ENCODE assay signal across 8 mouse cellular contexts in genomic region chr9:54830624-54831023, GRCm38 (mm10). TPM values are rescaled to one million over a fixed set of nuclear protein-coding genes. Genes with fewer than 3 reads are reported as not detected.
A peak's percentile ranks its signal among the peaks of the same experiment; 100 is the strongest.
DNase-seq lines count a peak whose midpoint lies in the region; ATAC-seq and TF ChIP-seq lines count a peak whose summit lies in the region.

No protein-coding gene starts in this region.

- no peaks in the 10 kb centered on the region for H3K36me3 ChIP-seq in hindbrain, embryonic 16.5 days (ENCODE audit: control insufficient read depth, insufficient read depth, low read length)

- no peak overlapping the region for H3K9ac ChIP-seq in hindbrain, embryonic 16.5 days (ENCODE audit: low read depth, low read length)

- H3K4me3 ChIP-seq in lung, adult 2 months (replicated peaks; ENCODE audit: extremely low read depth, low read depth, low read length) = no peak overlapping the region
- no peak overlapping the region for H3K4me3 ChIP-seq in hindbrain, embryonic 16.5 days (ENCODE audit: low read length)

- peak; percentile 71 for TF ChIP-seq CTCF in lung, adult 2 months (IDR thresholded peaks at IDR 0.05; ENCODE audit: insufficient read depth, low read length)

- peak; percentile 14 for DNase-seq in lung, adult 2 months
- no peak for DNase-seq in lung, postnatal 25 days (ENCODE audit: low spot score)
- DNase-seq in MN1 (ENCODE audit: low spot score) = peak; percentile 47
- peak; percentile 14 for DNase-seq in c-Kit-positive CD71-positive TER-119-positive erythroid progenitor cells, embryonic 14.5 days (ENCODE audit: low spot score)
- DNase-seq in left cerebral cortex, postnatal 4 days = peak; percentile 40
- DNase-seq in right cerebral cortex, postnatal 25 days = peak; percentile 16
- no peak for DNase-seq in urinary bladder, postnatal 4 days (ENCODE audit: low spot score in 2 of 2)

- intact Hi-C loops in left cerebral cortex, postnatal 4 days (cut with DNase I) = loop anchor here (5.0 kb wide), 2 partner anchors 67 to 282 kb away; no protein-coding TSS in a partner anchor

- TF ChIP-seq POLR2A in lung, adult 2 months (IDR thresholded peaks at IDR 0.05; ENCODE audit: borderline replicate concordance, extremely low read depth, low read depth, low read length) = no peak

- 51% methylated on average over 3 of the region's 3 CpGs for WGBS in lung, adult 2 months
- WGBS in hindbrain, embryonic 16.5 days = 48% methylated on average over 3 of the region's 3 CpGs

- H3K27ac ChIP-seq in hindbrain, embryonic 16.5 days (ENCODE audit: low read depth, low read length) = no peak overlapping the region

- no peak overlapping the region for H3K4me2 ChIP-seq in hindbrain, embryonic 16.5 days (ENCODE audit: low read length)

- H3K4me1 ChIP-seq in lung, adult 2 months (ENCODE audit: control insufficient read depth, insufficient read depth, low read length) = no peaks in the 10 kb centered on the region
- H3K4me1 ChIP-seq in hindbrain, embryonic 16.5 days (ENCODE audit: control insufficient read depth, insufficient read depth, low read depth, low read length) = no peaks in the 10 kb centered on the region

- ATAC-seq in hindbrain, embryonic 16.5 days = 0 out of 2 replicates have a peak, but pooled peaks have one; percentile 61

- no peaks in the 10 kb centered on the region for H3K27me3 ChIP-seq in hindbrain, embryonic 16.5 days (replicated peaks; ENCODE audit: control insufficient read depth, insufficient read depth, low read length)

- no peaks in the 10 kb centered on the region for H3K9me3 ChIP-seq in hindbrain, embryonic 16.5 days (ENCODE audit: control insufficient read depth, low read length)

RNA-seq across cellular contexts. Expression of gene Ireb2, which starts 33.0 kb away (rescaled TPM):
- 3.6 and 8.2 TPM in 2 replicates for polyA plus RNA-seq in lung, adult 2 months (2012; rRNA removed)
- polyA plus RNA-seq in hindbrain, embryonic 16.5 days (2015; fragmentation: Nextera tagmentation; extraction: Ambion mirVana) = 28.1 and 34.7 TPM in 2 replicates
- total RNA-seq in left cerebral cortex, postnatal 4 days (2021) = 10 to 100 TPM; 88.0 to 92.8 TPM

Comparison
In these comparisons a context has a peak if more than half of its experiments do, and no peak if none do; other contexts are left out.
1. DNase-seq: peak in lung, adult 2 months (single experiment), MN1 (single experiment), c-Kit-positive CD71-positive TER-119-positive erythroid progenitor cells, embryonic 14.5 days (single experiment), left cerebral cortex, postnatal 4 days (single experiment) and right cerebral cortex, postnatal 25 days (single experiment); none in lung, postnatal 25 days (single experiment) and urinary bladder, postnatal 4 days (0 of 2).